Mouse (Mus musculus) ovary, postnatal 36 days (tissue): ENCODE measurements around the gene Rad54l2.

Source experiments
- DNase-seq: peaks from one replicate; pipeline ENCODE4 v3.0.0; 2022; ENCODE audit warnings: low spot score, mixed read lengths

Rad54l2 gene

GRCm38 (mm10) chr9:106675965-106676364 lies 113.0 kb downstream of the Rad54l2 start:
- DNase-seq, result no peak

GRCm38 (mm10) chr9:106675480-106675879 lies 113.5 kb downstream of the Rad54l2 start:
- peak; percentile 71 for DNase-seq

GRCm38 (mm10) chr9:106673860-106674259 lies 115.1 kb downstream of the Rad54l2 start:
- no peak for DNase-seq

GRCm38 (mm10) chr9:106664856-106665255 lies 124.1 kb downstream of the Rad54l2 start:
- DNase-seq, result no peak

GRCm38 (mm10) chr9:106664433-106664832 lies 124.6 kb downstream of the Rad54l2 start:
- DNase-seq, result no peak

GRCm38 (mm10) chr9:106663200-106663599 lies 125.8 kb downstream of the Rad54l2 start:
- no peak for DNase-seq

- DNase-seq, result no peak
Measured at GRCm38 (mm10) chr9:106659935-106660334, 129.1 kb downstream of the Rad54l2 start.

GRCm38 (mm10) chr9:106659441-106659840 lies 129.6 kb downstream of the Rad54l2 start:
- no peak for DNase-seq

GRCm38 (mm10) chr9:106657592-106657991 lies 131.4 kb downstream of the Rad54l2 start:
- no peak for DNase-seq

GRCm38 (mm10) chr9:106656820-106657219 lies 132.2 kb downstream of the Rad54l2 start:
- no peak for DNase-seq

- peak; percentile 74 for DNase-seq
Measured at GRCm38 (mm10) chr9:106655884-106656720, 132.9 kb downstream of the Rad54l2 start, which contains the start of gene Grm2. Grm2 (minus strand) TSS chr9:106656082.

GRCm38 (mm10) chr9:106652720-106653119 lies 136.3 kb downstream of the Rad54l2 start:
- DNase-seq, result no peak

- DNase-seq, result no peak
Measured at GRCm38 (mm10) chr9:106647226-106647625, 141.8 kb downstream of the Rad54l2 start.

GRCm38 (mm10) chr9:106645684-106646271 lies 143.2 kb downstream of the Rad54l2 start:
- DNase-seq, result no peak

GRCm38 (mm10) chr9:106643787-106644186 lies 145.2 kb downstream of the Rad54l2 start:
- DNase-seq, result no peak

GRCm38 (mm10) chr9:106643128-106643527 lies 145.9 kb downstream of the Rad54l2 start:
- DNase-seq, result peak; percentile 82

GRCm38 (mm10) chr9:106641346-106641745 lies 147.6 kb downstream of the Rad54l2 start:
- DNase-seq, result no peak

- no peak for DNase-seq
Measured at GRCm38 (mm10) chr9:106638154-106638553, 150.8 kb downstream of the Rad54l2 start.
